Mouse (Mus musculus): ENCODE results near the gene Rbm38. TPM values are rescaled to one million over a fixed set of nuclear protein-coding genes. Genes with fewer than 3 reads are reported as not detected.

Rbm38 gene
- polyA plus RNA-seq, 2 experiments from 2014 or later = 154 to 194 TPM

- peak; percentile 50 for ATAC-seq
Observed at GRCm38 (mm10) chr2:173061443-173062351, 41.4 kb downstream of the Rbm38 start.

GRCm38 (mm10) chr2:173063219-173063618 lies 42.9 kb downstream of the Rbm38 start:
- peak; percentile 70 for ATAC-seq

- no peak for ATAC-seq
Observed at GRCm38 (mm10) chr2:173064864-173065263, 44.6 kb downstream of the Rbm38 start.

GRCm38 (mm10) chr2:173072948-173073347 lies 52.6 kb downstream of the Rbm38 start:
- no peak for ATAC-seq

GRCm38 (mm10) chr2:173073666-173074065 lies 53.4 kb downstream of the Rbm38 start:
- ATAC-seq = no peak

- ATAC-seq = peak; percentile 8
Observed at GRCm38 (mm10) chr2:173076921-173077320, 56.6 kb downstream of the Rbm38 start.

GRCm38 (mm10) chr2:173079766-173080549 lies 59.7 kb downstream of the Rbm38 start:
- ATAC-seq = no peak

- ATAC-seq = peak; percentile 3
Observed at GRCm38 (mm10) chr2:173080785-173081241, 60.5 kb downstream of the Rbm38 start.

GRCm38 (mm10) chr2:173082706-173083105 lies 62.4 kb downstream of the Rbm38 start:
- peak; percentile 23 for ATAC-seq

GRCm38 (mm10) chr2:173083106-173083505 lies 62.8 kb downstream of the Rbm38 start:
- ATAC-seq = no peak

GRCm38 (mm10) chr2:173083712-173084475 lies 63.6 kb downstream of the Rbm38 start:
- peak; percentile 73 for ATAC-seq

Other genes starting within 250 kb of the Rbm38 start
- 10 to 100 TPM; 11.6 to 18.9 TPM for gene Bmp7, start 80.2 kb upstream of the Rbm38 start, polyA plus RNA-seq (2017; shearing (Covaris generic))
- 1 to 10 TPM; 3.3 to 3.8 TPM for gene Spo11, start 42.8 kb upstream of the Rbm38 start, polyA plus RNA-seq (2017; shearing (Covaris generic))
- gene Rae1, start 20.4 kb upstream of the Rbm38 start, polyA plus RNA-seq (2017; shearing (Covaris generic)) = 10 to 100 TPM; 44.2 to 44.5 TPM
- gene Ctcfl, start 99.0 kb downstream of the Rbm38 start, polyA plus RNA-seq (2017; shearing (Covaris generic)) = not detected
- not detected for gene Pck1, start 132.6 kb downstream of the Rbm38 start, polyA plus RNA-seq (2017; shearing (Covaris generic))
- gene Zbp1, start 198.4 kb downstream of the Rbm38 start, polyA plus RNA-seq (2017; shearing (Covaris generic)) = 100 to 1,000 TPM in 1 of 2 experiments, 10 to 100 TPM in 1; 85.2 to 140 TPM

Measured in CD4-positive, CD25-positive, alpha-beta regulatory T cell, adult 4 months (primary cell).